ENCODE assay signal across 27 mouse cellular contexts in the genomic region with DNA sequence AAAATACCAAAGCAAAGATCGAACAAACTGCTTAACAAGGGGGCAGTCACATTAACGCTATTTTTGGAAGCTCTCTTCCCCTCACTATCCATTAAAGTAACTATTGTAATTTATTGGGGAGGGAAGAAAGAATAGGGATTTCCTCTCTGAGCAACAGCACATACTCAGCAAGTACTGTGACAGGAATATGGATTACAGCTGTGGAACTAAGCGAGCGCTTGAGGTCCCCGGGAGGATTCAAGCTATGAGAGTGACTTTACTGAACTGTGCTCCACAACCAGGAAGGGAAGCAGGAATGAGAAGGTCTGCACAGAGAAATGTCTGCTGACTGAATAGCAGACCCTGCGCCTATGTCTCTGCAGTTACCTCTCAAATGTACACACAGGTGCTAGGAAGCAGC. TPM values are rescaled to one million over a fixed set of nuclear protein-coding genes. Genes with fewer than 3 reads are reported as not detected.
DNase-seq lines count a peak whose midpoint lies in the region; ATAC-seq lines count a peak whose summit lies in the region.
"Had no signal": no experiment of that assay in that cellular context is flagged by ENCODE, and none has a peak within 500 bp of the region (broad histone marks: within the 10 kb centered on the region; RNA-seq: fewer than 3 reads in every experiment).

No protein-coding gene starts in this region.

- H3K9ac ChIP-seq in kidney, embryonic 14.5 days (ENCODE audit: low read depth, low read length): no peak overlapping the region
- H3K9ac ChIP-seq in kidney, embryonic 16.5 days (replicated peaks; ENCODE audit: low read length): no peak overlapping the region
- H3K9ac ChIP-seq: embryonic facial prominence, embryonic 12.5 days; forebrain, embryonic 13.5 days; forebrain, embryonic 15.5 days had no signal

- H3K4me1 ChIP-seq in kidney, embryonic 14.5 days (ENCODE audit: control insufficient read depth, insufficient read depth, low read length): no peaks in the 10 kb centered on the region
- 0 out of 2 replicates have a peak, but pooled peaks cover 4% of the 10 kb centered on the region for H3K4me1 ChIP-seq in kidney, embryonic 16.5 days (ENCODE audit: insufficient read depth, low read length)
- H3K4me1 ChIP-seq: embryonic facial prominence, embryonic 10.5 days; embryonic facial prominence, embryonic 12.5 days; forebrain, embryonic 13.5 days; forebrain, embryonic 15.5 days had no signal

- ATAC-seq in kidney, embryonic 14.5 days (ENCODE audit: low FRiP score, low TSS enrichment): peak; percentile 73; the same call in 1 of the 2 replicates
- ATAC-seq in kidney, embryonic 16.5 days (ENCODE audit: low FRiP score, low TSS enrichment): peak; percentile 72; the same call in 1 of the 2 replicates
- ATAC-seq: activated CD4-positive, CD25-positive, alpha-beta regulatory T cell, adult 4 months; CD4-positive, CD25-positive, alpha-beta regulatory T cell, adult 4 months; forebrain, embryonic 13.5 days; forebrain, embryonic 15.5 days; Patski had no signal

- no peaks in the 10 kb centered on the region for H3K9me3 ChIP-seq in kidney, embryonic 14.5 days (ENCODE audit: control insufficient read depth, low read length)
- H3K9me3 ChIP-seq in kidney, embryonic 16.5 days (ENCODE audit: low read length): no peaks in the 10 kb centered on the region
- H3K9me3 ChIP-seq: embryonic facial prominence, embryonic 10.5 days; embryonic facial prominence, embryonic 12.5 days; forebrain, embryonic 13.5 days; forebrain, embryonic 15.5 days; G1E had no signal

- H3K27me3 ChIP-seq in kidney, embryonic 14.5 days (ENCODE audit: control insufficient read depth, insufficient read depth, low read length): no peaks in the 10 kb centered on the region
- H3K27me3 ChIP-seq in kidney, embryonic 16.5 days (ENCODE audit: insufficient read depth, low read length): no peaks in the 10 kb centered on the region
- H3K27me3 ChIP-seq: CH12.LX; embryonic facial prominence, embryonic 12.5 days; forebrain, embryonic 13.5 days; forebrain, embryonic 15.5 days; Patski had no signal

- no peak for DNase-seq in kidney, adult 11 months
- no peak for DNase-seq in kidney, adult 18-20 months
- DNase-seq in kidney, postnatal 14 days: peak; percentile 8
- no peak for DNase-seq in kidney, postnatal 36 days
- DNase-seq: adrenal gland, adult 8-10 months; adrenal gland, postnatal 14 days; adrenal gland, postnatal 36 days; B cell, adult 2 months; cerebellum, adult 11-12 months; cerebellum, adult 2 months; cerebellum, adult 9-10 months; cerebellum, postnatal 10 days; cerebellum, postnatal 25 days had no signal

- H3K36me3 ChIP-seq in kidney, embryonic 14.5 days (ENCODE audit: control insufficient read depth, insufficient read depth, low read length): 0 out of 2 replicates have a peak, but pooled peaks cover 4% of the 10 kb centered on the region
- H3K36me3 ChIP-seq in kidney, embryonic 16.5 days (ENCODE audit: insufficient read depth, low read length): peaks cover 4% of the 10 kb centered on the region; the same call in 1 of the 2 replicates
- H3K36me3 ChIP-seq: embryonic facial prominence, embryonic 10.5 days; embryonic facial prominence, embryonic 12.5 days; forebrain, embryonic 15.5 days; G1E had no signal

- H3K4me3 ChIP-seq in kidney, embryonic 14.5 days (ENCODE audit: low read length): no peak overlapping the region
- no peak overlapping the region for H3K4me3 ChIP-seq in kidney, embryonic 16.5 days (ENCODE audit: low read length)
- H3K4me3 ChIP-seq: embryonic facial prominence, embryonic 10.5 days; embryonic facial prominence, embryonic 12.5 days; forebrain, embryonic 13.5 days; forebrain, embryonic 15.5 days had no signal

- no peak overlapping the region for H3K4me2 ChIP-seq in kidney, embryonic 14.5 days (replicated peaks; ENCODE audit: low read depth, low read length)
- no peak overlapping the region for H3K4me2 ChIP-seq in kidney, embryonic 16.5 days (replicated peaks; ENCODE audit: low read depth, low read length)
- H3K4me2 ChIP-seq: embryonic facial prominence, embryonic 12.5 days; forebrain, embryonic 13.5 days; forebrain, embryonic 15.5 days had no signal

- 47% methylated on average over 6 of the region's 6 CpGs for WGBS in kidney, embryonic 14.5 days
- 32% methylated on average over 6 of the region's 6 CpGs for WGBS in kidney, embryonic 16.5 days

- no peak overlapping the region for H3K27ac ChIP-seq in kidney, embryonic 14.5 days (ENCODE audit: low read depth, low read length)
- H3K27ac ChIP-seq in kidney, embryonic 16.5 days (ENCODE audit: low read length): peak overlapping the region; percentile 73
- H3K27ac ChIP-seq: embryonic facial prominence, embryonic 10.5 days; embryonic facial prominence, embryonic 12.5 days; forebrain, embryonic 13.5 days; forebrain, embryonic 15.5 days had no signal

RNA-seq across cellular contexts. Expression of a gene that starts 18.7 kb away (rescaled TPM):
- polyA plus RNA-seq in kidney, embryonic 14.5 days (2014; fragmentation: Nextera tagmentation; extraction: Ambion mirVana): 59.8 and 64.9 TPM in 2 replicates
- 49.2 and 54.4 TPM in 2 replicates for polyA plus RNA-seq in kidney, embryonic 16.5 days (2015; fragmentation: Nextera tagmentation; extraction: Ambion mirVana)

RNA-seq across cellular contexts. Expression of a gene that starts 30.3 kb away (rescaled TPM):
- 19.8 and 20.9 TPM in 2 replicates for polyA plus RNA-seq in kidney, embryonic 14.5 days (2014; fragmentation: Nextera tagmentation; extraction: Ambion mirVana)
- 25.5 and 26.5 TPM in 2 replicates for polyA plus RNA-seq in kidney, embryonic 16.5 days (2015; fragmentation: Nextera tagmentation; extraction: Ambion mirVana)
- polyA plus RNA-seq: G1E had no signal

RNA-seq across cellular contexts. Expression of a gene that starts 41.5 kb away (rescaled TPM):
- polyA plus RNA-seq in kidney, embryonic 14.5 days (2014; fragmentation: Nextera tagmentation; extraction: Ambion mirVana): not detected in 2 replicates
- not detected in 2 replicates for polyA plus RNA-seq in kidney, embryonic 16.5 days (2015; fragmentation: Nextera tagmentation; extraction: Ambion mirVana)
- polyA plus RNA-seq: activated CD4-positive, CD25-positive, alpha-beta regulatory T cell, adult 4 months; CD4-positive, CD25-positive, alpha-beta regulatory T cell, adult 4 months; cerebellum, adult 2 months; cortical plate, adult 2 months; embryonic facial prominence, embryonic 10.5 days; embryonic facial prominence, embryonic 12.5 days; embryonic facial prominence, embryonic 14.5 days; forebrain, embryonic 11.5 days; forebrain, embryonic 13.5 days; forebrain, embryonic 15.5 days; G1E had no signal

RNA-seq across cellular contexts. Expression of a gene that starts 50.1 kb away (rescaled TPM):
- polyA plus RNA-seq in kidney, embryonic 14.5 days (2014; fragmentation: Nextera tagmentation; extraction: Ambion mirVana): 0.12 TPM in 1 of 2 replicates, not detected in the other
- polyA plus RNA-seq in kidney, embryonic 16.5 days (2015; fragmentation: Nextera tagmentation; extraction: Ambion mirVana): 0.16 TPM in 1 of 2 replicates, not detected in the other
- polyA plus RNA-seq: activated CD4-positive, CD25-positive, alpha-beta regulatory T cell, adult 4 months; CD4-positive, CD25-positive, alpha-beta regulatory T cell, adult 4 months; cerebellum, adult 2 months; cortical plate, adult 2 months; embryonic facial prominence, embryonic 10.5 days; embryonic facial prominence, embryonic 12.5 days; embryonic facial prominence, embryonic 14.5 days; forebrain, embryonic 11.5 days; forebrain, embryonic 15.5 days; G1E had no signal
